Mouse (Mus musculus) heart, adult 2 months (tissue): ENCODE measurements around the gene Uts2.

Source experiments
- CTCF ChIP-seq: fragments of 200-600 bp; IDR thresholded peaks from 2 replicates; pipeline ENCODE4 v1.8.1; 2022; ENCODE audit warnings: antibody characterized with exemption, mild to moderate bottlenecking, moderate library complexity
- EP300 ChIP-seq: fragments of 200-500 bp; IDR thresholded peaks from 2 replicates; pipeline ENCODE4 v1.6.1; 2011; ENCODE audit warnings: low read depth, low read length, control low read depth; ENCODE audit not compliant: insufficient read depth
- POLR2A ChIP-seq: fragments of 200-500 bp; IDR thresholded peaks from 2 replicates; pipeline ENCODE4 v1.6.1; 2011; ENCODE audit warnings: mild to moderate bottlenecking, low read depth, low read length, control low read depth; ENCODE audit not compliant: insufficient read depth

- TF ChIP-seq POLR2A (no peak), CTCF (no peak), EP300 (no peak)
These were observed 19.0 kb downstream of the Uts2 start for GRCm38 (mm10) chr4:151015946-151016345.
